Mouse (Mus musculus) gastrocnemius, postnatal 4 days (tissue): ENCODE measurements at regions not wholly inside any gene's neighbourhood (a gene's known extent, or its start where the extent isn't known, plus 50 kb on each side); places are given as distances from the start of the nearest gene placed in this dataset.
"Not testable (repeated sequence)": the region's sequence is repeated elsewhere in the genome, so short reads cannot be mapped to it uniquely, and the experiment has no call there.

ENCODE experiments used
- DNase-seq, 2 experiments: peaks; one replicate each; pipeline ENCODE4 v3.0.0; 2021 to 2022; ENCODE audit warnings: low spot score in 2 of 2, mixed read lengths in 2 of 2

- DNase-seq, result no peak
Observed at GRCm38 (mm10) chr12:9655794-9656193, 85.9 kb downstream of the Osr1 start.

- DNase-seq, result no peak
Observed at GRCm38 (mm10) chr12:9656324-9656723, 86.4 kb downstream of the Osr1 start.

- DNase-seq, result no peak
Observed at GRCm38 (mm10) chr12:9657199-9657766, 87.4 kb downstream of the Osr1 start.

GRCm38 (mm10) chr12:9657793-9658192 lies 87.9 kb downstream of the Osr1 start:
- DNase-seq, result no peak

- no peak for DNase-seq
Observed at GRCm38 (mm10) chr12:9660299-9660698, 90.4 kb downstream of the Osr1 start.

GRCm38 (mm10) chr12:9688776-9689175 lies 118.9 kb downstream of the Osr1 start:
- no peak for DNase-seq

GRCm38 (mm10) chr12:9689541-9689940 lies 119.6 kb downstream of the Osr1 start:
- DNase-seq, result no peak

- peak in 1 of 2 experiments; percentile 16 for DNase-seq
Observed at GRCm38 (mm10) chr12:9732921-9733320, 163.0 kb downstream of the Osr1 start.

- DNase-seq, result no peak
Observed at GRCm38 (mm10) chr12:9744709-9745395, 174.9 kb downstream of the Osr1 start.

- DNase-seq, result no peak
Observed at GRCm38 (mm10) chr12:9751261-9752078, 181.6 kb downstream of the Osr1 start.

GRCm38 (mm10) chr12:9752079-9752450 lies 182.1 kb downstream of the Osr1 start:
- DNase-seq, result no peak

GRCm38 (mm10) chr12:9756411-9756810 lies 186.5 kb downstream of the Osr1 start:
- no peak for DNase-seq

GRCm38 (mm10) chr12:9760818-9761217 lies 190.9 kb downstream of the Osr1 start:
- no peak for DNase-seq

- not testable (repeated sequence) for DNase-seq
Observed at GRCm38 (mm10) chr12:9762291-9762811, 192.4 kb downstream of the Osr1 start.

GRCm38 (mm10) chr12:9762842-9763241 lies 192.9 kb downstream of the Osr1 start:
- DNase-seq, result no peak

- DNase-seq, result no peak
Observed at GRCm38 (mm10) chr12:9770908-9771307, 201.0 kb downstream of the Osr1 start.

- no peak for DNase-seq
Observed at GRCm38 (mm10) chr12:9772875-9773274, 203.0 kb downstream of the Osr1 start.

- DNase-seq, result no peak
Observed at GRCm38 (mm10) chr12:9802284-9802683, 232.4 kb downstream of the Osr1 start.

- no peak for DNase-seq
Observed at GRCm38 (mm10) chr12:9807406-9807805, 237.5 kb downstream of the Osr1 start.

GRCm38 (mm10) chr12:9833273-9833672 lies 263.4 kb downstream of the Osr1 start:
- no peak for DNase-seq

- DNase-seq, result no peak
Observed at GRCm38 (mm10) chr12:9839198-9839845, 269.4 kb downstream of the Osr1 start.

- no peak for DNase-seq
Observed at GRCm38 (mm10) chr12:9839949-9840348, 270.0 kb downstream of the Osr1 start.
